Mouse (Mus musculus): Measurements from ENCODE around the gene Ddr2. TPM values are rescaled to one million over a fixed set of nuclear protein-coding genes. Genes with fewer than 3 reads are reported as not detected.
"Not testable (repeated sequence)": the region's sequence is repeated elsewhere in the genome, so short reads cannot be mapped to it uniquely, and the experiment has no call there.

Gene Ddr2
- total and polyA plus RNA-seq, 3 experiments, result 0.04 TPM; not detected in 2

DNA sequence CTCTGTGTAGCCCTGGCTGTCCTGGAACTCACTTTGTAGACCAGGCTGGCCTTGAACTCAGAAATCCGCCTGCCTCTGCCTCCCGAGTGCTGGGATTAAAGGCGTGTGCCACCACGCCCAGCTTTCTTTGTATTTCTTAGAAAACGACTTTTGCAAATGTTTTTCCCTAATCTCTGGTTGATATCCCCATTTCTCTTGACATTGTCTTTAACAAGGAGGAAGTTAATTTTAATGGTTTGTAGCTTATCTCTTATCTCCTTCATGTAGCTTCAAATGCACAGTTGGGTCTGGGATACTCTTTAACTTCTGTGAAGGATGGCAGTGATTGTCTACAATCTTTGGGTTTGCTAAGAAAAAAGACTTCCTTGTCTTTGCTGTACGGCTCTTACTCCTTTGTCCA is 7.7 kb downstream of the Ddr2 start:
- not testable (repeated sequence) for H3K36me3 ChIP-seq (ENCODE audit: control insufficient read depth in 1 of 2, insufficient read depth in 2 of 2, low read length in 2 of 2); H3K27ac ChIP-seq (ENCODE audit: control insufficient read depth, low read depth, low read length); H3K9ac ChIP-seq (ENCODE audit: control insufficient read depth, low read depth, low read length, poor library complexity, severe bottlenecking); H3K27me3 ChIP-seq (ENCODE audit: control insufficient read depth in 1 of 2, insufficient read depth in 2 of 2, low read length in 2 of 2); H3K4me1 ChIP-seq (ENCODE audit: control insufficient read depth in 1 of 2, insufficient read depth in 2 of 2, low read length in 2 of 2); H3K9me3 ChIP-seq (replicated peaks; ENCODE audit: insufficient read depth, low read length); H3K4me3 ChIP-seq (ENCODE audit: control insufficient read depth in 1 of 2, insufficient read depth in 1 of 2, low read depth in 2 of 2, low read length in 2 of 2); H3K79me2 ChIP-seq (ENCODE audit: control insufficient read depth, insufficient read depth, low read length, poor library complexity)
- DNase-seq (ENCODE audit: low read depth, low spot score), result peak; percentile 5

DNA sequence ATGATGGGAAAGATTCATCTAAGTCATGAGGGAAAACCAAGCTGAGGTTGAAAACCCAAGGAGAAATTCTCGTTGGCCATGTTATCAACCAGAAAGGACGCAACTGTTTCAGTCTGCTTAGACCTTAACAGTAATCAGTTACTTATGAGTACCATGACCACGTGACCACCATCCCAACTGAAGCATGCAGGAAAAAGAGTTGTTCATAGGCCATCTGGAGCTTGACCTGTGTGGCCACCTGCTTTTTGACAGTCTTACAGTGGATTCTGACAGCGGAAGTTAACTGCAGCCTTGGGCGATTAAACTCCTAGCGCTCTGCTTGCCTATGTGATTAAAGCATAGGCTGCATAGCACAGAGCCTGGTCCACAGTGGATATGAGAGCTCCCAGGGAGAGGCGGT is 23.9 kb downstream of the Ddr2 start:
- H3K27ac ChIP-seq (ENCODE audit: control insufficient read depth, low read depth, low read length), result no peak overlapping the region
- H3K27me3 ChIP-seq (ENCODE audit: control insufficient read depth in 1 of 2, insufficient read depth in 2 of 2, low read length in 2 of 2), result peaks cover 0 to 1% of the 10 kb centered on the region in 2 experiments; a peak in 1 of 4 replicates
- H3K9me3 ChIP-seq (replicated peaks; ENCODE audit: insufficient read depth, low read length), result no peaks in the 10 kb centered on the region
- H3K4me3 ChIP-seq (ENCODE audit: control insufficient read depth in 1 of 2, insufficient read depth in 1 of 2, low read depth in 2 of 2, low read length in 2 of 2), result no peak overlapping the region
- no peaks in the 10 kb centered on the region for H3K36me3 ChIP-seq (ENCODE audit: control insufficient read depth in 1 of 2, insufficient read depth in 2 of 2, low read length in 2 of 2)
- TF ChIP-seq POLR2A (IDR thresholded peaks at IDR 0.05; ENCODE audit: control insufficient read depth in 1 of 2, insufficient read depth in 1 of 2, low read depth in 1 of 2, low read length in 2 of 2, poor library complexity in 1 of 2) (no peak), RAD21 (IDR thresholded peaks at IDR 0.05; ENCODE audit: low read depth, low read length) (no peak), TBP (IDR thresholded peaks at IDR 0.05; ENCODE audit: low read depth, low read length) (no peak), MEF2A (IDR thresholded peaks at IDR 0.05; ENCODE audit: extremely low read depth, insufficient replicate concordance, low read depth, low read length, poor library complexity, severe bottlenecking) (no peak)
- H3K79me2 ChIP-seq (ENCODE audit: control insufficient read depth, insufficient read depth, low read length, poor library complexity), result no peaks in the 10 kb centered on the region
- no peaks in the 10 kb centered on the region for H3K4me1 ChIP-seq (ENCODE audit: control insufficient read depth in 1 of 2, insufficient read depth in 2 of 2, low read length in 2 of 2)
- H3K9ac ChIP-seq (ENCODE audit: control insufficient read depth, low read depth, low read length, poor library complexity, severe bottlenecking), result no peak overlapping the region
- DNase-seq (ENCODE audit: low read depth, low spot score), result no peak

GRCm38 (mm10) chr1:170084151-170084796 is 26.3 kb downstream of the Ddr2 start:
- Histone ChIP-seq H3K36me3 (ENCODE audit: control insufficient read depth in 1 of 2, insufficient read depth in 2 of 2, low read length in 2 of 2) (no peaks in the 10 kb centered on the region), H3K79me2 (ENCODE audit: control insufficient read depth, insufficient read depth, low read length, poor library complexity) (no peaks in the 10 kb centered on the region), H3K27me3 (ENCODE audit: control insufficient read depth in 1 of 2, insufficient read depth in 2 of 2, low read length in 2 of 2) (peaks cover 0 to 1% of the 10 kb centered on the region in 2 experiments; a peak in 1 of 4 replicates), H3K9ac (ENCODE audit: control insufficient read depth, low read depth, low read length, poor library complexity, severe bottlenecking) (no peak overlapping the region), H3K9me3 (replicated peaks; ENCODE audit: insufficient read depth, low read length) (no peaks in the 10 kb centered on the region), H3K4me3 (ENCODE audit: control insufficient read depth in 1 of 2, insufficient read depth in 1 of 2, low read depth in 2 of 2, low read length in 2 of 2) (no peak overlapping the region), H3K27ac (ENCODE audit: control insufficient read depth, low read depth, low read length) (no peak overlapping the region), H3K4me1 (ENCODE audit: control insufficient read depth in 1 of 2, insufficient read depth in 2 of 2, low read length in 2 of 2) (no peaks in the 10 kb centered on the region)
- no peak for DNase-seq (ENCODE audit: low read depth, low spot score)
- TF ChIP-seq TBP (IDR thresholded peaks at IDR 0.05; ENCODE audit: low read depth, low read length) (no peak), USF1 (IDR thresholded peaks at IDR 0.05; ENCODE audit: low read depth, low read length) (no peak), ETS1 (IDR thresholded peaks at IDR 0.05; ENCODE audit: low read depth, low read length) (no peak), GABPA (IDR thresholded peaks at IDR 0.05; ENCODE audit: low read depth, low read length) (no peak), MEF2A (IDR thresholded peaks at IDR 0.05; ENCODE audit: extremely low read depth, insufficient replicate concordance, low read depth, low read length, poor library complexity, severe bottlenecking) (no peak), EP300 (IDR thresholded peaks at IDR 0.05; ENCODE audit: low read depth in 1 of 2, low read length in 2 of 2) (no peak), RAD21 (IDR thresholded peaks at IDR 0.05; ENCODE audit: low read depth, low read length) (no peak), ZC3H11A (IDR thresholded peaks at IDR 0.05; ENCODE audit: low read depth, low read length) (no peak), MAX (IDR thresholded peaks at IDR 0.05; ENCODE audit: low read length) (no peak), CTCF (IDR thresholded peaks at IDR 0.05 in 2 of 3, conservative IDR thresholded peaks at IDR 0.05 in 1 of 3; ENCODE audit: control insufficient read depth in 1 of 3, insufficient read depth in 1 of 3, low read depth in 2 of 3, low read length in 3 of 3, poor library complexity in 1 of 3, severe bottlenecking in 1 of 3) (no peak), E2F4 (IDR thresholded peaks at IDR 0.05; ENCODE audit: borderline replicate concordance, low read depth, low read length) (no peak), MAZ (IDR thresholded peaks at IDR 0.05; ENCODE audit: low read depth, low read length) (no peak), HCFC1 (IDR thresholded peaks at IDR 0.05; ENCODE audit: low read depth, low read length) (no peak), NRF1 (IDR thresholded peaks at IDR 0.05; ENCODE audit: insufficient read depth, low read depth, low read length, poor library complexity, severe bottlenecking) (no peak)

Measured in MEL (cell line).